Mouse (Mus musculus) liver, embryonic 14.5 days (tissue): Measurements from ENCODE around the gene Gm11273. TPM values are rescaled to one million over a fixed set of nuclear protein-coding genes. Genes with fewer than 3 reads are reported as not detected.
"Not testable (repeated sequence)": the region's sequence is repeated elsewhere in the genome, so short reads cannot be mapped to it uniquely, and the experiment has no call there.

ENCODE experiments used
- ATAC-seq: fragments of 200-750 bp; cut with Nextera tagmentation; 2 replicates; pipeline ENCODE4 v1.8.0; 2017; ENCODE audit warnings: moderate number of reproducible peaks, mild to moderate bottlenecking, moderate library complexity; ENCODE audit not compliant: insufficient read depth
- DNase-seq, 3 experiments: peaks; one replicate each; pipeline ENCODE4 v3.0.0-alpha.2; 2012 to 2013; ENCODE audit warnings: low read depth in 3 of 3, low spot score in 3 of 3
- H3K27ac ChIP-seq: fragments of 300-500 bp; sonication (generic); 2 replicates; pipeline ENCODE4 v1.5.1; 2014; ENCODE audit warnings: moderate library complexity, mild to moderate bottlenecking, control low read depth, inconsistent platforms
- H3K27me3 ChIP-seq: fragments of 300-500 bp; sonication (generic); 2 replicates; pipeline ENCODE4 v1.6.1; 2014; ENCODE audit warnings: mild to moderate bottlenecking, low read length, moderate library complexity; ENCODE audit not compliant: control insufficient read depth, insufficient read depth
- H3K36me3 ChIP-seq: fragments of 300-500 bp; sonication (generic); replicated peaks from 2 replicates; pipeline ENCODE4 v1.6.1; 2014; ENCODE audit warnings: low read depth; ENCODE audit not compliant: control insufficient read depth, insufficient read depth
- H3K4me1 ChIP-seq, 2 experiments: fragments of 200-500 bp in 1 of 2; fragments of 300-500 bp in 1 of 2; sonication (generic) in 1 of 2; replicated peaks; 2 replicates each; pipeline ENCODE4 v1.6.1; 2012 to 2014; ENCODE audit warnings: antibody characterized with exemption in 1 of 2, inconsistent platforms in 1 of 2, low read length in 1 of 2; ENCODE audit not compliant: control insufficient read depth in 2 of 2, insufficient read depth in 2 of 2
- H3K4me2 ChIP-seq: fragments of 300-500 bp; sonication (generic); 2 replicates; pipeline ENCODE4 v1.6.1; 2014; ENCODE audit warnings: low read depth, mild to moderate bottlenecking, control low read depth, moderate library complexity
- H3K4me3 ChIP-seq, 2 experiments: fragments of 200-500 bp in 1 of 2; fragments of 300-500 bp in 1 of 2; sonication (generic) in 1 of 2; 2 replicates each; pipeline ENCODE4 v1.5.1; 2012 to 2014; ENCODE audit warnings: low read depth in 2 of 2, low read length in 2 of 2, mild to moderate bottlenecking in 2 of 2, control low read depth in 1 of 2, inconsistent platforms in 1 of 2, moderate library complexity in 1 of 2; ENCODE audit not compliant: insufficient read depth in 1 of 2
- H3K9ac ChIP-seq: fragments of 300-500 bp; sonication (generic); replicated peaks from 2 replicates; pipeline ENCODE4 v1.6.1; 2014; ENCODE audit warnings: mild to moderate bottlenecking, control low read depth, moderate library complexity
- H3K9me3 ChIP-seq: fragments of 300-500 bp; sonication (generic); 2 replicates; pipeline ENCODE4 v1.6.1; 2016; ENCODE audit warnings: low read length, mixed read lengths; ENCODE audit not compliant: control insufficient read depth
- CTCF ChIP-seq: IDR thresholded peaks from 2 replicates; pipeline ENCODE4 v1.5.1; 2016; ENCODE audit warnings: antibody characterized with exemption, low read depth, control low read depth
- EP300 ChIP-seq: IDR thresholded peaks from 2 replicates; pipeline ENCODE4 v1.6.1; 2016; ENCODE audit warnings: antibody characterized with exemption, low read depth
- WGBS: fragments of 180-500 bp; shearing (Covaris S2); extraction: QIAGEN DNeasy Blood & Tissue Kit; methylation state at CpG from one replicate; pipeline ENCODE4 v1.1.7; 2014; ENCODE audit not compliant: insufficient replicate concordance; 5-methylcytosine and 5-hydroxymethylcytosine counted together
- polyA plus RNA-seq, 2 experiments: library from polyadenylated mRNA; depleted of rRNA in 1 of 2; stranded (reverse) in 1 of 2; unstranded in 1 of 2; fragments of >200 nt; fragmentation: Nextera tagmentation in 1 of 2; extraction: Ambion mirVana in 1 of 2; gene quantifications; 2 replicates each; pipeline versions ENCODE4 v1.2.1 to v1.2.3; 2012 to 2014

Gene Gm11273
- polyA plus RNA-seq, 2 experiments = 5.5 to 5.7 TPM

DNA sequence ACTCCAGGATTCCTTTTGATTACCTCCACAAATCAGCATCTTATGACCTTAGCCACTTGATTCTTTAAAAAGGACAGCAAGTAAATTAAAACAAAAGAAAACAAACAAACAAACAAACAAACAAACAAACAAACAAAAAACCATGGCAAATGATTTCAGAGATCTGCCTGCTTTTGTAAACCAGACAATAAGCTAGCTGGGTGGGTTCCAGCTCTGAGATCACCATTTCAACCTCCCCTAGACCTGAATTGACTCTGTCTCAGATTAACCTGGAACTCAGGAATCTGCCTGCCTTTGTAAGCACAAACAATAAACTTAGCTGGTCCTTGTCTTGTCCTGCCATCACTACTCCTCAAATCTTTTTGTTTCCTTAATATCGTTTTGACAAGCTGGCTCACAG, 14.3 kb downstream of the Gm11273 start:
- H3K36me3 ChIP-seq = no peaks in the 10 kb centered on the region
- WGBS = 64% methylated on average over 1 of the region's 1 CpGs
- no peaks in the 10 kb centered on the region for H3K27me3 ChIP-seq
- no peak for TF ChIP-seq CTCF
- TF ChIP-seq EP300 = no peak
- no peaks in the 10 kb centered on the region for H3K9me3 ChIP-seq
- H3K9ac ChIP-seq = no peak overlapping the region
- H3K4me1 ChIP-seq = no peaks in the 10 kb centered on the region
- DNase-seq = no peak
- H3K4me3 ChIP-seq = no peak overlapping the region
- no peak overlapping the region for H3K4me2 ChIP-seq
- no peak overlapping the region for H3K27ac ChIP-seq
- no peak for ATAC-seq

DNA sequence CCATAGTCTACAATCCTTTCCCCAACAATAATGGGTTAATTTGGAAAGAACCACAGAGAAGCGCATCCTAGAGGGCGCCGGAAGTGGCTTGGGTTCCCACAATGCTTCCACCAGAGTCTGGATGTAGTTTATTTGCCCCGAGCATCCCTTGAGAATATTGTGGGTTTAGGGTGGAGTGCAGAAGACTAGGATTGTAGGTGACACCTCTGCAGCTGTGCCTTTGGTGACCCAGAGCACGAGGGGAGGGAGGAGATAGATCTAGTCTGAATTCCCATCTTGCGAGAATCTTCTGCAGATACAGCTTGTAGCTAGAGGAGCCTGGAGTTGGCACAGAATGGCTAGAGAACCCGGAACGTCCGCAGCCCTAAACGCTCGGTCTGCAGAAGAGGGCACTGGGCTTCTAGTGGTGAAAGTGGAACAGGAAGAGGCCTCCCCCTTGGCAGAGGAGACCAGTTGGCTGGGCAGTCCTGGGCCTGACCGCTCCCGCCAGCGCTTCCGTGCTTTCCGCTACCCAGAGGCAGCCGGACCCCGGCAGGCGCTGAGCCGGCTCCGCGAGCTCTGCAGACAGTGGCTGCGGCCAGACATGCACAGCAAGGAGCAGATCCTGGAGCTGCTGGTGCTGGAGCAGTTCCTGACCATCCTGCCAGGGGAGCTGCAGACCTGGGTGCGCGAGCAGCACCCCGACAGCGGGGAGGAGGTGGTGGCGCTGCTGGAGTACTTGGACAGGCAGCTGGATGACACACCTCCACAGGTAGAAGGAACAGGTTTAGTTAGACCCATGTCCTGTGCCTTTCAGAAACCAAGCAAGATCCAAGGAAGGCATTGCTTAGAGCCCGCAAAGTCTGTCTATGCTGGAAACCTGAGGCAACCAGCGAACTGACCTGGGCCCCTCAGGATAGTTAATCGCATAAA, 22.2 kb downstream of the Gm11273 start, which contains the start of the genes Zkscan4 and Gm10065:
Gene Zkscan4 (plus strand): TSS at position 149 of the 912 bp plus-strand sequence.
Gene Gm10065 (minus strand): TSS at position 683 of the 912 bp plus-strand sequence.
- H3K27ac ChIP-seq = not testable (repeated sequence)

DNA sequence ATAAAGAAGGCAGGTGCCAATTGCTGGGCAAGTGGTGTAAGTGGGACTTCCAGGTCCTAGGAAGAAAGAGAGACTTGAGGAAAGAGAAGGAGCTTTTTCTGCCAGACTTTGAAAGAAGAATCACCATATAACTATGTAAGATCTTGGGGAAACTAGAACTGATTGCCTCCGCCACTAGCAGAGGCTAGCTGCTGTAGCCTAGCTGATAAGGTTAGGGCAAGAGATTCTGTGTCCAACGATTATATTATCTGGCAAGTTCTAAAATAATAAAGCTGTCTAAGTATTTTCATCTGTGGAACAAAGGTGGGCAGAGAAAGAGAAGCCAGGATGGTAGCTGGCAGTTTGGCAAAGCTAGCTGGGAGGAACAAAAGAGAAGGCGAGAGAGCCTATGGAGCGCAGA, 28.8 kb downstream of the Gm11273 start:
- H3K27me3 ChIP-seq = peaks cover 1% of the 10 kb centered on the region
- H3K4me2 ChIP-seq = no peak overlapping the region
- TF ChIP-seq CTCF (no peak), EP300 (no peak)
- H3K9me3 ChIP-seq = no peaks in the 10 kb centered on the region
- H3K9ac ChIP-seq = no peak overlapping the region
- H3K27ac ChIP-seq = no peak overlapping the region
- H3K36me3 ChIP-seq = no peaks in the 10 kb centered on the region
- H3K4me1 ChIP-seq = peaks cover 7 to 8% of the 10 kb centered on the region in 2 experiments
- ATAC-seq = no peak
- WGBS = 26% methylated on average over 4 of the region's 4 CpGs
- DNase-seq = no peak
- no peak overlapping the region for H3K4me3 ChIP-seq

More for the DNA sequence above, 22.2 kb downstream of the Gm11273 start, which contains the start of the genes Zkscan4 and Gm10065:
- DNase-seq, H3K27me3 ChIP-seq, H3K36me3 ChIP-seq, H3K4me1 ChIP-seq, H3K9me3 ChIP-seq: not testable (repeated sequence)
- peak; percentile 52 for ATAC-seq
- Histone ChIP-seq H3K4me3 (peak within 1 kb of the TSS; percentile 39 to 76), H3K4me2 (peak within 1 kb of the TSS; percentile 60), H3K9ac (peak within 1 kb of the TSS; percentile 7)
- WGBS = 4% methylated on average over 30 of the region's 31 CpGs

DNA sequence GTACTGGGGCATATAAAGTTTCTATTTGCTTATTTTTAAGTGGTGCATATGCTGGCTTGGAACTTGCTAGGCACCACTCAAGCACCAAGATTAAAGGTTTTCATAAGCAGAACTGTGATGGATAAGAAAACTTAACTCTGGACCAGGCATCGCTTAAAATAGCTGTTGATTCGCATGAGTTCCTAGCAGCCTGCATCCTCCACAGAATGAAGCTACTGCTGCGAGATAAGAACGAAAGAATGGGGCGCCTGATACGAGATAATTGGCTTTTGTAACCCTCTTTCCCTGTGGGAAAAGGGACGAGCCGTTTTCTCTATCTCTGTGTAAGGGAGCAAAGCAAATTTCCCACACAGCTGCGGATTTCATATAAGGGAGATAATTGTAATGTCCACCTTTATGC, 32.1 kb downstream of the Gm11273 start:
- Histone ChIP-seq H3K4me2 (peak overlapping the region; percentile 97), H3K27me3 (peaks cover 8% of the 10 kb centered on the region), H3K27ac (no peak overlapping the region), H3K36me3 (no peaks in the 10 kb centered on the region), H3K9ac (no peak overlapping the region; the same call in 1 of the 2 replicates), H3K9me3 (no peaks in the 10 kb centered on the region), H3K4me3 (no peak overlapping the region), H3K4me1 (peaks cover 7 to 8% of the 10 kb centered on the region in 2 experiments)
- DNase-seq (no peak), ATAC-seq (no peak)
- WGBS = 8% methylated on average over 9 of the region's 9 CpGs
- TF ChIP-seq EP300 (no peak), CTCF (no peak)
